Mouse (Mus musculus) adrenal gland, adult 2 months (tissue): ENCODE measurements at regions not wholly inside any gene's neighbourhood (a gene's known extent, or its start where the extent isn't known, plus 50 kb on each side); places are given as distances from the start of the nearest gene placed in this dataset.

Experiments
- DNase-seq: peaks from one replicate; pipeline ENCODE4 v3.0.0; 2021

GRCm38 (mm10) chr8:41703927-41704924, 287.4 kb upstream of the Frg1 start:
- DNase-seq, result no peak
